Mouse (Mus musculus) lung, embryonic 16.5 days (tissue): ENCODE measurements around the gene Lad1. TPM values are rescaled to one million over a fixed set of nuclear protein-coding genes. Genes with fewer than 3 reads are reported as not detected.

ENCODE experiments used
- ATAC-seq: fragments of 200-750 bp; cut with Nextera tagmentation; 2 replicates; pipeline ENCODE4 v1.8.0; 2017; ENCODE audit warnings: low read depth, mild to moderate bottlenecking, moderate library complexity
- H3K27ac ChIP-seq: fragments of 300-500 bp; sonication (generic); 2 replicates; pipeline ENCODE4 v1.5.1; 2014; ENCODE audit warnings: mild to moderate bottlenecking, control low read depth, low read length
- H3K27me3 ChIP-seq: fragments of 300-500 bp; sonication (generic); 2 replicates; pipeline ENCODE4 v1.6.1; 2014; ENCODE audit warnings: low read depth, low read length, mixed read lengths; ENCODE audit not compliant: control insufficient read depth, insufficient read depth
- H3K36me3 ChIP-seq: fragments of 300-500 bp; sonication (generic); 2 replicates; pipeline ENCODE4 v1.6.1; 2014; ENCODE audit warnings: low read length; ENCODE audit not compliant: control insufficient read depth, insufficient read depth
- H3K4me1 ChIP-seq: fragments of 300-500 bp; sonication (generic); replicated peaks from 2 replicates; pipeline ENCODE4 v1.6.1; 2014; ENCODE audit warnings: low read length, mixed read lengths; ENCODE audit not compliant: control insufficient read depth, insufficient read depth
- H3K4me2 ChIP-seq: fragments of 300-500 bp; sonication (generic); 2 replicates; pipeline ENCODE4 v1.6.1; 2014; ENCODE audit warnings: low read depth, low read length, control low read depth
- H3K4me3 ChIP-seq: fragments of 300-500 bp; sonication (generic); 2 replicates; pipeline ENCODE4 v1.5.1; 2014; ENCODE audit warnings: mild to moderate bottlenecking, low read length, control low read depth
- H3K9ac ChIP-seq: fragments of 300-500 bp; sonication (generic); 2 replicates; pipeline ENCODE4 v1.6.1; 2014; ENCODE audit warnings: low read length, control low read depth
- H3K9me3 ChIP-seq: fragments of 300-500 bp; sonication (generic); 2 replicates; pipeline ENCODE4 v1.6.1; 2016; ENCODE audit warnings: low read length; ENCODE audit not compliant: control insufficient read depth
- WGBS: fragments of 180-500 bp; shearing (Covaris S2); extraction: QIAGEN DNeasy Blood & Tissue Kit; methylation state at CpG from one replicate; pipeline ENCODE4 v1.1.7; 2014; 5-methylcytosine and 5-hydroxymethylcytosine counted together
- polyA plus RNA-seq: library from polyadenylated mRNA; unstranded; fragments of >200 nt; fragmentation: Nextera tagmentation; extraction: Ambion mirVana; gene quantifications from 2 replicates; pipeline ENCODE4 v1.2.1, GENCODE M21; 2015

Gene Lad1
- polyA plus RNA-seq, 1 experiment from 2014 or later, result 16.2 TPM

GRCm38 (mm10) chr1:135850722-135851512 is 32.5 kb downstream of the Lad1 start:
- H3K4me2 ChIP-seq, result no peak overlapping the region
- H3K9ac ChIP-seq, result no peak overlapping the region
- H3K4me3 ChIP-seq, result no peak overlapping the region
- no peaks in the 10 kb centered on the region; the same call in none of the 2 replicates for H3K4me1 ChIP-seq
- no peaks in the 10 kb centered on the region for H3K36me3 ChIP-seq
- H3K27ac ChIP-seq, result no peak overlapping the region
- ATAC-seq, result 0 out of 2 replicates have a peak, but pooled peaks have one; percentile 24
- H3K9me3 ChIP-seq, result no peaks in the 10 kb centered on the region
- WGBS, result 66% methylated on average over 12 of the region's 12 CpGs
- H3K27me3 ChIP-seq, result no peaks in the 10 kb centered on the region

GRCm38 (mm10) chr1:135852044-135852756 is 33.8 kb downstream of the Lad1 start:
- Histone ChIP-seq H3K27me3 (no peaks in the 10 kb centered on the region), H3K4me2 (no peak overlapping the region), H3K27ac (no peak overlapping the region), H3K9ac (peak overlapping the region; percentile 31; the same call in 1 of the 2 replicates), H3K9me3 (no peaks in the 10 kb centered on the region), H3K4me3 (no peak overlapping the region), H3K4me1 (no peaks in the 10 kb centered on the region; the same call in none of the 2 replicates), H3K36me3 (no peaks in the 10 kb centered on the region)
- ATAC-seq, result 0 out of 2 replicates have a peak, but pooled peaks have one; percentile 24
- WGBS, result 44% methylated on average over 13 of the region's 13 CpGs

DNA sequence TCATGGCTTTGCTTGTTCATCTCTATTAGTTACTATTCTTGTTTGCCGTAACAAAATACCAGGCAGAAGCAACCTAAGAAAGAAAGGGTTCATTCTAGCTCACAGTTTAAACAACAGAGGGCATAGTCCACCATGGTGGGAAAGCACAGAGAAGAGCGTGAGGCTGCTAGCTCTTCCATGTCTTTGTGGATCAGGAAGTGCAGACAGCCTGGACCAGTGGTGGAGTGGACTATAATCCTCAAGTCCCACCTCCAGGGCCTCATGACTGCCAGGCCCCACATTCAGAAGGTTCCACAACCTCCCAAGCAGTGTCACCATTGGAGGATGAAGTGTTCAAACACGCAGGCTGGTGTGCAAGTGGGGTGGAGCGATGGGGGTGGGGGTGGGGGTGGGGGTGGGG is 34.8 kb downstream of the Lad1 start:
- H3K9ac ChIP-seq, result no peak overlapping the region
- H3K4me2 ChIP-seq, result no peak overlapping the region
- H3K36me3 ChIP-seq, result no peaks in the 10 kb centered on the region
- no peaks in the 10 kb centered on the region; the same call in none of the 2 replicates for H3K4me1 ChIP-seq
- WGBS, result 87% methylated on average over 3 of the region's 4 CpGs
- no peak overlapping the region for H3K4me3 ChIP-seq
- H3K27me3 ChIP-seq, result no peaks in the 10 kb centered on the region
- H3K27ac ChIP-seq, result no peak overlapping the region
- H3K9me3 ChIP-seq, result no peaks in the 10 kb centered on the region
- ATAC-seq, result no peak

DNA sequence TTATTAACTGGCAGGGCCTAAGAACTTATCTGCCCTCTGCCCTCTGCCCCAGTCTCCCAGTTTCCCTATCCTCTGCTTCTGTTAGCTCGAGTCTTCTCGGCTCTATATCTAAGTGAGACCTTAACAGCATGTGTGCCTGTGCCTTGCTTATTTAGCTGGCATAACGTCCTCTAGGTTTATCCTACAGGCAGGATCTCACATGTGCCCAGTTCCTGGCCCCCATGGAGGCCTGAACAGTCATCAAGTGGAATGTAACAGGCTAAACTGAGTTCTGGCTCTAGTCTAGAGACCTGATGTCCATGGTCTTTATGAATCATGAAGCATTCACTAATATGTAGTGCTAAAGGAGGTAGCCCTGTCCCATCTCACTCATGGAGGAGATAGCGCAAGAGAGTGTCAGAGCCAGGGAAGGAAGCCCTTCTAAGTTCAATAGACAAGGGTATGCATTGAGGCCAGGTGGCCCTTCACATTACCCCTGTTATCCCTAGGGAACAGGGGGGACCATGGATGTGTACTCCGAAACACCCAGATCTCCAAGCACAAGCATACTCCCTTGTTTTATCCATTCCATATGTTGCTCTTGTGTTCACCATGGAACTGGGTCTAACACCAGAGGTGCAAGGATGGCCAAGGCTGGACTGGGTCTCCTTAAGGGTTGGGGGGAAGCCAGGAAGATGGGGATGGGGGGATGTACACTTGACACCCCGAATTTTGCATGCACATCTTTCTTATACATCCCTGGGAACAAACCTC is 36.4 kb downstream of the Lad1 start:
- no peaks in the 10 kb centered on the region; the same call in none of the 2 replicates for H3K4me1 ChIP-seq
- no peaks in the 10 kb centered on the region for H3K27me3 ChIP-seq
- WGBS, result 84% methylated on average over 6 of the region's 6 CpGs
- ATAC-seq, result no peak
- no peak overlapping the region for H3K9ac ChIP-seq
- H3K27ac ChIP-seq, result no peak overlapping the region
- H3K4me2 ChIP-seq, result no peak overlapping the region
- H3K9me3 ChIP-seq, result no peaks in the 10 kb centered on the region
- no peaks in the 10 kb centered on the region for H3K36me3 ChIP-seq
- no peak overlapping the region for H3K4me3 ChIP-seq

GRCm38 (mm10) chr1:135855344-135855687 is 36.9 kb downstream of the Lad1 start:
- Histone ChIP-seq H3K4me2 (no peak overlapping the region), H3K4me1 (no peaks in the 10 kb centered on the region; the same call in none of the 2 replicates), H3K4me3 (no peak overlapping the region), H3K9ac (no peak overlapping the region), H3K9me3 (no peaks in the 10 kb centered on the region), H3K27me3 (no peaks in the 10 kb centered on the region), H3K36me3 (no peaks in the 10 kb centered on the region), H3K27ac (no peak overlapping the region)
- 100% methylated on average over 1 of the region's 1 CpGs for WGBS
- ATAC-seq, result no peak

DNA sequence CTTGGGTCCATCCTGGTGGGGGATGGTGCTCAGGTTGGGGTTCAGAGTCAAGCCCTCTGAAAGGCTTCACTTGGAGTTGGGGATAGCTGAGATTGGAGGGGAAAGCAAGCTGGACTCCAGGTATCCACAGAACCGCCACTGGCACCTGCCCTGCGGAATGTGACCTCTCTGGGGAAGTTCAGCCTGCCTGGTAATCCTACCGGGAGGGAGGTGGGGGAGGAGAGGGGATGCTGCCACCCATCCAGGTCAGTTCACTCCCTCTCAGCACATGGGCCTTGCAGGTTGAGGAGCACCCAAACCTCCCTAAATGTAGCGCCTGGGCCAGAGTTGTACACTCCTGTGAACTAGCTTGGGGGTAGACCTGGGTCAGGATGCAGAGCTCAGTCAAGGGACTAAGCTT is 37.7 kb downstream of the Lad1 start:
- ATAC-seq, result no peak
- no peak overlapping the region for H3K27ac ChIP-seq
- 51% methylated on average over 4 of the region's 4 CpGs for WGBS

DNA sequence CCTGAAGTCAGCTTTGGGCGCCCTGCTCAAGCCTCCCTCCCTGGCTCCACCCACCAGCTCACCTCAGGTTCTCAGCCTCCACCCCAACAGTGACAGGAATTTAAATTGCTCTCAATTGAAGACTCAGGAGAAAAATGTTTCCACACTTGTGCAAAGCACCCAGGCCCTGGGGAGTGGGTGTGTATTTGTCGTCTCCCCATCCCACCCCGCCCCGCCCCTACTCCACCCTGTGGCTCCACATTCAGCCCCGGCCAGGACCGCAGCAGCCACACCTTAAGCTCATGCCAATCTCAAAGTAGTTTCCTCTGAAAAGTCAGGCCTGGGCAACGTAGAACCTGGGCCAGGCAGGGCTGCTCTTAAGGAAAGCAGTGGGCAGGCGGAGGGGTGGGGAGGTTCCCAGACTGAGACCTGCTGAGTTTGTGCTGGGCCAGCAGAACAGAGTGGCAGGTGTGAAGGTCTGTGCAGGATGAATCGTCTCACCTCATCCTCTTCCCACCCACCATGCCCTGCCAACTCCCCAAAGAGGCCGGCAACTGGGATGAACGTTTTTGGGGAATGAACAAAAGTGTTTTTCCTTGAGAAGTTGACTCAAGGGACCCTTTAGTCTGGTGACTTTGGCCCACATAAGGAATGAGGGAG is 38.9 kb downstream of the Lad1 start:
- ATAC-seq, result peak; percentile 84
- WGBS, result 47% methylated on average over 11 of the region's 11 CpGs
- H3K36me3 ChIP-seq, result no peaks in the 10 kb centered on the region
- no peaks in the 10 kb centered on the region for H3K27me3 ChIP-seq
- H3K9me3 ChIP-seq, result no peaks in the 10 kb centered on the region
- H3K4me3 ChIP-seq, result no peak overlapping the region
- H3K9ac ChIP-seq, result no peak overlapping the region
- no peak overlapping the region for H3K4me2 ChIP-seq
- H3K27ac ChIP-seq, result peak overlapping the region; percentile 42; the same call in 1 of the 2 replicates
- H3K4me1 ChIP-seq, result no peaks in the 10 kb centered on the region; the same call in 1 of the 2 replicates

More for the DNA sequence above, 37.7 kb downstream of the Lad1 start:
- H3K27me3 ChIP-seq, result no peaks in the 10 kb centered on the region
- H3K4me3 ChIP-seq, result no peak overlapping the region
- no peak overlapping the region for H3K9ac ChIP-seq
- H3K36me3 ChIP-seq, result no peaks in the 10 kb centered on the region
- no peaks in the 10 kb centered on the region; the same call in none of the 2 replicates for H3K4me1 ChIP-seq
- no peak overlapping the region for H3K4me2 ChIP-seq
- H3K9me3 ChIP-seq, result no peaks in the 10 kb centered on the region

DNA sequence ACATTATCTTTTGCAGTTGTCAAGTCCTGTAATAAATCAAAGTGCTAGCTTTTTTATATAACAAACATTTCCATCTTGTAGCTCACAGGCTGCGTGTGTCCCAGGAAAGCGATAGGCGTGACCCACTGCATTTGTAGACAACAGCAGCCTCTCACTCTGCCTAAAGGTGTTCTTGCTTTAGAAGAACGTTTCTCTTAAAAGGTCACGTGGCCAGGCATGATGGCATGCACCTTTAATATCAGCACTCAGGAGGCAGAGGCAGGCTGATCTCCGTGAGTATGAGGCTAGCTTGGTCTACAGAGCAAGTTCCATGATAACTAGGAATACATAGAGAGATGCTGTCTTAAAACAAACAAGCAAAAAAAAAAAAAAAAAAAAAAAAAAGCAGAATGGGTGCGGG is 40.1 kb downstream of the Lad1 start:
- Histone ChIP-seq H3K27me3 (no peaks in the 10 kb centered on the region), H3K4me2 (no peak overlapping the region), H3K9ac (no peak overlapping the region), H3K9me3 (no peaks in the 10 kb centered on the region), H3K4me3 (no peak overlapping the region), H3K27ac (no peak overlapping the region), H3K4me1 (no peaks in the 10 kb centered on the region; the same call in 1 of the 2 replicates), H3K36me3 (no peaks in the 10 kb centered on the region)
- 89% methylated on average over 7 of the region's 7 CpGs for WGBS
- no peak for ATAC-seq
